Mouse (Mus musculus) cerebellum, adult 2 months (tissue): Measurements from ENCODE around the gene Mre11a. TPM values are rescaled to one million over a fixed set of nuclear protein-coding genes. Genes with fewer than 3 reads are reported as not detected.

Experiments
- DNase-seq, 2 experiments: peaks; one replicate each; pipeline ENCODE4 v3.0.0; 2021
- H3K27ac ChIP-seq: fragments of 200-500 bp; 2 replicates; pipeline ENCODE4 v1.5.1; 2012; ENCODE audit warnings: low read length, control low read depth, inconsistent platforms; ENCODE audit not compliant: insufficient read depth
- H3K27me3 ChIP-seq: fragments of 200-500 bp; 2 replicates; pipeline ENCODE4 v1.6.1; 2012; ENCODE audit warnings: inconsistent platforms, mild to moderate bottlenecking, low read length, moderate library complexity; ENCODE audit not compliant: control insufficient read depth, insufficient read depth
- H3K4me1 ChIP-seq: fragments of 200-500 bp; 2 replicates; pipeline ENCODE4 v1.6.1; 2011; ENCODE audit warnings: low read length; ENCODE audit not compliant: control insufficient read depth, insufficient read depth
- H3K4me3 ChIP-seq: fragments of 200-500 bp; replicated peaks from 2 replicates; pipeline ENCODE3; 2011; ENCODE audit warnings: mild to moderate bottlenecking, low read depth, low read length, control low read depth; ENCODE audit not compliant: insufficient read depth
- CTCF ChIP-seq: fragments of 200-500 bp; IDR thresholded peaks from 2 replicates; pipeline ENCODE4 v1.5.1; 2011; ENCODE audit warnings: low read depth, mild to moderate bottlenecking, control low read depth, low read length, moderate library complexity, borderline replicate concordance; ENCODE audit not compliant: insufficient read depth
- POLR2A ChIP-seq: fragments of 200-500 bp; IDR thresholded peaks from 2 replicates; pipeline ENCODE4 v1.6.1; 2011; ENCODE audit warnings: low read length, control low read depth, borderline replicate concordance; ENCODE audit not compliant: insufficient read depth
- WGBS: fragments of 180-500 bp; shearing (Covaris S2); methylation state at CpG from one replicate; pipeline ENCODE4 v1.1.7; 2018; 5-methylcytosine and 5-hydroxymethylcytosine counted together
- polyA plus RNA-seq: library from polyadenylated mRNA; depleted of rRNA; stranded (reverse); fragments of >200 nt; gene quantifications from 2 replicates; pipeline ENCODE4 v1.2.3, GENCODE M21; 2012

Mre11a gene
- polyA plus RNA-seq, 1 experiment, result 7.5 TPM

DNA sequence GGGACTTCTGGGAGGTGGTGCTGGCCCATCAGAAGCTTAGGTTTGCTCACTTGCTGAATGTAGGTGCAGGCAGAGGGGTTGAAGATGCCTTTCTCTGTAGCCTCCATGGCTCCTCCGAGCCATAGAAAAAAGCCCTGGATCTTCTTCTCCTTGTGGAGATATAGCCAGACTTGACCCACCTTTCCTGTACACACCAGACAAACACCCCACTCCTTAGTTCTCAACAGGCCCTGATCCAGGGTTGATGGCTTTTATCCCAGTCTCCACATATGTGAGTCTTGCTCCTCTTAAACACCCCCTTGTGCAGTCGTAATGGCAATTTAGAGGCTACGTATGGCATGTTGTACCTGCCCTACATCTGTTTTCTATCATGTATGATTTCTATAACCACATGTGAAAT, 78.7 kb downstream of the Mre11a start:
- TF ChIP-seq CTCF, result no peak
- TF ChIP-seq POLR2A, result no peak
- 78% methylated on average over 3 of the region's 3 CpGs for WGBS
- no peaks in the 10 kb centered on the region for H3K27me3 ChIP-seq
- no peak for DNase-seq
- no peak overlapping the region for H3K27ac ChIP-seq
- H3K4me1 ChIP-seq, result peaks cover 6% of the 10 kb centered on the region; the same call in 1 of the 2 replicates
- H3K4me3 ChIP-seq, result no peak overlapping the region

DNA sequence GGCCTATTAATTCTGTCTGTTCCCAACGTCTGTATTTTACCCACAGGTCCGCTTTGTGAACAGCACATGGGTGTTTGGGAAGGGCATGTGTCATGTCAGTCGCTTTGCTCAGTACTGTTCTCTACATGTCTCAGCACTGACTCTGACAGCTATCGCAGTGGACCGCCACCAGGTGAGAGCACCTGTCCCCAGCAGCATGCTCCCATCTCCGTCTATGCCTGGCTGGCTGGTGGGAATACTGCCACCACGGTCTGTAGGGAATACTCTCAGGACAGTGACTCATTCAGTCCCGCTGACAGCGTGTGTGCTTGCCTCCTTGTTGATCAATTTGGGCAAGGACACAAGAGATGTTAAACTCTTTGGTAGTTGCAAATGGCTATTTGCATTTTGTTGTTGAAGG, 80.3 kb downstream of the Mre11a start:
- no peaks in the 10 kb centered on the region for H3K4me1 ChIP-seq
- no peak for TF ChIP-seq CTCF
- TF ChIP-seq POLR2A, result no peak
- DNase-seq, result no peak
- H3K27ac ChIP-seq, result no peak overlapping the region
- H3K27me3 ChIP-seq, result no peaks in the 10 kb centered on the region
- 58% methylated on average over 9 of the region's 9 CpGs for WGBS
- no peak overlapping the region for H3K4me3 ChIP-seq

DNA sequence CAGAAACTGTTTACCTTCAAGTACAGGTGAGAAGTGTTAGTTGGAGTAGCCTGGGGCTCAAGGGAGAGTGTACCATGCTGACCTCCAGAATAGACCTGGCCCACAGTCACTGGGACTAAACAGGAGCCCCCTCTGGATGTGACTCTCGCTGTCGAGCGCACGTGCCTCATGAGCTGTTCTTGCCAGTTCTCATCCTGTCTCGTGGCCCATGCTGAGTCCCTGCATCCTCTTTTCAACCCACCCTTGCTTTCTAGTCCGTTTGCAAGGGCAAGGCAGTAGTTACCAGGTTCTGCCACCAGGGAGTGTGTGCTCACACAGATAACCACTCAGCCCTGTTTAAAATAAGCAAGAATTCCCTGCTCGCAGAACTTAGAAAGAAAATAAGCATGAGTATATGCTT, 82.5 kb downstream of the Mre11a start:
- peaks cover 7% of the 10 kb centered on the region; the same call in 1 of the 2 replicates for H3K4me1 ChIP-seq
- no peaks in the 10 kb centered on the region for H3K27me3 ChIP-seq
- TF ChIP-seq POLR2A (no peak), CTCF (peak; percentile 48; the same call in 1 of the 2 replicates)
- WGBS, result 22% methylated on average over 7 of the region's 7 CpGs
- no peak for DNase-seq
- H3K27ac ChIP-seq, result no peak overlapping the region
- no peak overlapping the region for H3K4me3 ChIP-seq

DNA sequence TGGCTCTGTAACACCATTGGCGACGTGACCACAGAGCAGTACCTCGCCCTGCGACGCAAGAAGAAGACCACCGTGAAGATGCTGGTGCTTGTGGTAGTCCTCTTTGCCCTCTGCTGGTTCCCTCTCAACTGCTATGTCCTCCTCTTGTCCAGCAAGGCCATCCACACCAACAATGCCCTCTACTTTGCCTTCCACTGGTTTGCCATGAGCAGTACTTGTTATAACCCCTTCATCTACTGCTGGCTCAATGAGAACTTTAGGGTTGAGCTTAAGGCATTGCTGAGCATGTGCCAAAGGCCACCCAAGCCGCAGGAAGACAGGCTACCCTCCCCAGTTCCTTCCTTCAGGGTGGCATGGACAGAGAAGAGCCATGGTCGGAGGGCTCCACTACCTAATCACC, 83.9 kb downstream of the Mre11a start:
- H3K27me3 ChIP-seq, result no peaks in the 10 kb centered on the region
- no peak overlapping the region for H3K27ac ChIP-seq
- H3K4me1 ChIP-seq, result peaks cover 7% of the 10 kb centered on the region; the same call in 1 of the 2 replicates
- no peak overlapping the region for H3K4me3 ChIP-seq
- 96% methylated on average over 8 of the region's 8 CpGs for WGBS
- no peak for TF ChIP-seq POLR2A
- TF ChIP-seq CTCF, result no peak
- DNase-seq, result no peak

DNA sequence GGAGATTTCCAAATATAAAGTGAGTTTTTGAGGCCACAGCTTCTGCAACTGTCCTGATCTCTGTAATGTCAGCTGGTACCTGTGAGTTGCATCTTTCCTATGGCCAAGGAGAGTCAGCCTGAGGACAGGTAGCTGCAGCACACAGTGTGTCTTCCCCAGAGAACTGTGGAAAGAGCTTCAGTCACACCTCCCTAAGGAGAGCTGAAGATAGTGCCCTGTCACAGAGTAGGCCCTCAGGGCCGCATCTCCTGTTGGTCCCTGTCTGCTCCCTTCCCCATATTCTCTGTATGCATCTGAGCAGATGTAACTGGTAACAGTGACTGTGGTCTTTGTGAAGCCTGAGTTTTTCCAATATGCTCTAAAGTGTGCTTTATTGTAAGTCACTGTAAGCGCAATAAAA, 85.9 kb downstream of the Mre11a start:
- DNase-seq, result no peak
- Histone ChIP-seq H3K27ac (no peak overlapping the region), H3K4me3 (no peak overlapping the region), H3K27me3 (no peaks in the 10 kb centered on the region), H3K4me1 (peaks cover 7% of the 10 kb centered on the region; the same call in 1 of the 2 replicates)
- WGBS, result 69% methylated on average over 2 of the region's 2 CpGs
- TF ChIP-seq POLR2A, result no peak
- TF ChIP-seq CTCF, result no peak

DNA sequence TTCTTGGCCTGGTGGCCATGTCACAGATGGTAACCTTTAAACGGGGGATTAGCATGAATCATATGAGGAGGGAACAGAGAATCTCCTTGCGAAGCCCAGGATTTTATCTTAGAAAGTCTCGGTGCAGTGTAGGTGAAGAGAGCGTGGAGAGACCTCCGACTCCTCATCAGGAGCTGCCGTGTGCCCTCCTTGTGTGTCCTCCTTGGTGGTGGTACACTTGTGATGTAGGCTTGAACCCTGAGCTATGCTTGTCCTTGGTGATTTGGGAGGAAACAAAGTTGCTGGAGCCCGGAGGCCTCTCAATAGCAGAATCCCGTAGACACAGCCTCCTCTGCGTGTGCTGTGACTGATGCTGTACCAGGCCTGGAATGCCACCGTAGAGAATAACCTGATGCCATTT, 86.3 kb downstream of the Mre11a start:
- Histone ChIP-seq H3K4me1 (peaks cover 7% of the 10 kb centered on the region; the same call in 1 of the 2 replicates), H3K27me3 (no peaks in the 10 kb centered on the region), H3K4me3 (no peak overlapping the region), H3K27ac (no peak overlapping the region)
- peak in 1 of 2 experiments; percentile 24 for DNase-seq
- 60% methylated on average over 10 of the region's 10 CpGs for WGBS
- TF ChIP-seq POLR2A (no peak), CTCF (no peak)

DNA sequence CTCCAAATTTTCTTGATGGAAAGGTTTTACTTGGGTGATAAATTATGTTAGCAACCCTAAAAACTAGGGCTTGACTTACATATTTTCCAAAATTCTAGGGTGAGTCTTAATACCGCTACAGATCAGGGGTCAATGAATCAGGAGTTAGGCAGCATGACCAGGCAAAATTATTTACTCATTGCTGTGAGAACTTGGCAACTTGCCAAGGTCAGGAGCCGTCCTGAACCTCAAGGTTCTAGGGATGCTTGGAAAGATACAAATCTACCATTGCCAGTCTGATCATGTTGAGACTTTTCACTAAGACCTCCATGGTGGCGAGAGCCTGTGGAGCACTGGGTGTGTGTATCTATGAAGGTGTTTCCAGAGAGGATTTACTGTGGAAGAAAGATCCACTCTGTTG, 87.1 kb downstream of the Mre11a start:
- Histone ChIP-seq H3K4me3 (no peak overlapping the region), H3K4me1 (peaks cover 7% of the 10 kb centered on the region; the same call in 1 of the 2 replicates), H3K27me3 (no peaks in the 10 kb centered on the region), H3K27ac (no peak overlapping the region)
- 57% methylated on average over 3 of the region's 3 CpGs for WGBS
- no peak for TF ChIP-seq CTCF
- no peak for TF ChIP-seq POLR2A
- DNase-seq, result no peak

DNA sequence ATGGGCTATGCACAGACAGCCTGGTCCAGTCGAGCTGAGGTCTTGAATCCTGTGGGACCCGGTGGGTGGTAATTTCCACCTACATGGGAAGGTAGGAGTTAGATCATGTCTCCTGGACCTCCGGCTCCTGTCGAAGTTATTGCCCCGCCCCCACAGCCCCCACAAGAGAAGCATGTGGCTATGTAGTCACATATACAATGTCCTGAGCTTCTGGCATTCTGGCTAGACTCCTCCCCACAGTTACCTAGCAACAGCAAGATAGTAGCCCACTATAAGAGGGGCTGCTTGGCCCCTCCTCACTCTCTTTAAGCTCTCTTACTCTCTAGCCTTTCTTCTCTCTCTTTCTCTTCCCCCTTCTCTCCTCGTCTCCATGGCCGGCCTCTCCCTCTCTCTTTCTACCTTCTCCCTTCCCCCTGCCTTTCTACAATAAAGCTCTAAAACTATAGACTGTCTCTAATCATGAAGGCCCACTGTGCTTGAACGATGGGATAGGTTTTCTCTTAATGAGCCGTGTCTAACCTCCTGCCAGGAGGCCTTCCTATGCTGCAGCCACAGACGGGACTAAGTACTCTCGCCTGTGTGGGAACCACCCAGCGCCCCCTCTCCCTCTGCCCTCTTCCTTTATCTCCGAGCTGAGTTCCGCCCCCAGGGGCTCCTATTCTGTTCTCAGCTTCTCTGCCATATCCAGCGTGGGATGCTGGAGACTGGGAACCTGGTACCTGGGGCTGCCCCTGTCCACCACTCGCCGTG, 87.9 kb downstream of the Mre11a start:
- no peaks in the 10 kb centered on the region for H3K27me3 ChIP-seq
- TF ChIP-seq POLR2A (no peak), CTCF (no peak)
- 46% methylated on average over 17 of the region's 17 CpGs for WGBS

More for the DNA sequence above, 87.9 kb downstream of the Mre11a start:
- no peak overlapping the region for H3K4me3 ChIP-seq
- no peak for DNase-seq
- H3K4me1 ChIP-seq, result peaks cover 7% of the 10 kb centered on the region; the same call in 1 of the 2 replicates
- no peak overlapping the region for H3K27ac ChIP-seq
